Mouse (Mus musculus): ENCODE data around the gene Ccdc141. TPM values are rescaled to one million over a fixed set of nuclear protein-coding genes. Genes with fewer than 3 reads are reported as not detected.

Gene Ccdc141
- polyA plus RNA-seq, 2 experiments, result 0.29 to 0.58 TPM

DNA sequence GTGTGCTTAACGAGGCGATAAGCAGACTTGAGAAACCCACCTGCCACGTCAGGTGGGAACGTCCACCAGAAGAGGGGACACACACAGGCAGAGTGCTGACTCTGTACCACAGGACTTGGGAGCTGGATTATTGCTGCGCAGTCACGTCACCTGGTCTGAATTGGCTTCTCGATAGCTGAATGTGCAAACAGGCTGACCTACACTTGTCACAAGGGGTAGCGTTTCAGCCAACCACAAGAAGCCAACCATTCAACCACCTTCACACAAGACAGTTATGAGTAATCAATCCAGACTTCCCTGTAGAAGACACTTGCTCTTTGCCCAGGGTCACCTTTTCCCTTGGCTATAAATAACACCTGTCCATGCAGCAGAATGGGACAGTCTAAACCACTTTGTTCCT, 56.6 kb downstream of the Ccdc141 start:
- Histone ChIP-seq H3K9ac (replicated peaks) (no peak overlapping the region), H3K36me3 (replicated peaks; ENCODE audit: control insufficient read depth, insufficient read depth, low read depth) (no peaks in the 10 kb centered on the region), H3K4me1 (replicated peaks; ENCODE audit: control insufficient read depth in 2 of 2, insufficient read depth in 2 of 2, low read length in 1 of 2) (no peaks in the 10 kb centered on the region), H3K9me3 (ENCODE audit: control insufficient read depth, low read length) (no peaks in the 10 kb centered on the region), H3K27me3 (ENCODE audit: control insufficient read depth, insufficient read depth, low read length) (no peaks in the 10 kb centered on the region), H3K4me3 (ENCODE audit: insufficient read depth in 1 of 2, low read depth in 2 of 2, low read length in 2 of 2) (no peak overlapping the region), H3K4me2 (ENCODE audit: low read depth) (no peak overlapping the region), H3K27ac (no peak overlapping the region)
- DNase-seq (ENCODE audit: low read depth in 3 of 3, low spot score in 3 of 3) (no peak), ATAC-seq (ENCODE audit: insufficient read depth) (no peak)
- TF ChIP-seq CTCF (IDR thresholded peaks at IDR 0.05; ENCODE audit: low read depth) (no peak), EP300 (IDR thresholded peaks at IDR 0.05; ENCODE audit: low read depth) (no peak)
- 61% methylated on average over 8 of the region's 8 CpGs for WGBS (ENCODE audit: insufficient replicate concordance)

DNA sequence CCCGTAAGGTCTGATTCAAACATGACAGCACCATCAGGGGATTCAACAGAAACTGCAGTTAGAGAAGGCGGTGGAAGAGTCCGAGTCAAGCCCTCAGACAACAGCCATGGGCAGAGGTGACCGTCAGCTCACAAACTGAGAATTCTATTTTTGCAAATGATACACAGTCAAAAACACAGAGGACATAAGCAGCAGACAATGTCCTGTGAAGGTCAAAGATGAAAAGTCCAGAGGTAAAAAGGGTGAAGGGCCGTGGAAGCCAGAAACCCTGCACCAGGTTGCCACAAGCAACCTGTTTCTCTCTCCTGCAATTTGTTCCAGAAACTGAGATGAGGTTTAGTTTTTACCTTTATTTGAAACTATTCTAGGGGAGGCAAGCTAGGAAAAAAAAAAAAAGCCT, 57.4 kb downstream of the Ccdc141 start:
- Histone ChIP-seq H3K27me3 (ENCODE audit: control insufficient read depth, insufficient read depth, low read length) (no peaks in the 10 kb centered on the region), H3K4me1 (replicated peaks; ENCODE audit: control insufficient read depth in 2 of 2, insufficient read depth in 2 of 2, low read length in 1 of 2) (no peaks in the 10 kb centered on the region), H3K36me3 (replicated peaks; ENCODE audit: control insufficient read depth, insufficient read depth, low read depth) (no peaks in the 10 kb centered on the region), H3K4me2 (ENCODE audit: low read depth) (no peak overlapping the region), H3K27ac (no peak overlapping the region), H3K9ac (replicated peaks) (no peak overlapping the region), H3K4me3 (ENCODE audit: insufficient read depth in 1 of 2, low read depth in 2 of 2, low read length in 2 of 2) (no peak overlapping the region), H3K9me3 (ENCODE audit: control insufficient read depth, low read length) (no peaks in the 10 kb centered on the region)
- WGBS (ENCODE audit: insufficient replicate concordance), result 71% methylated on average over 5 of the region's 5 CpGs
- TF ChIP-seq EP300 (IDR thresholded peaks at IDR 0.05; ENCODE audit: low read depth) (no peak), CTCF (IDR thresholded peaks at IDR 0.05; ENCODE audit: low read depth) (no peak)
- ATAC-seq (ENCODE audit: insufficient read depth) (no peak), DNase-seq (ENCODE audit: low read depth in 3 of 3, low spot score in 3 of 3) (no peak)

DNA sequence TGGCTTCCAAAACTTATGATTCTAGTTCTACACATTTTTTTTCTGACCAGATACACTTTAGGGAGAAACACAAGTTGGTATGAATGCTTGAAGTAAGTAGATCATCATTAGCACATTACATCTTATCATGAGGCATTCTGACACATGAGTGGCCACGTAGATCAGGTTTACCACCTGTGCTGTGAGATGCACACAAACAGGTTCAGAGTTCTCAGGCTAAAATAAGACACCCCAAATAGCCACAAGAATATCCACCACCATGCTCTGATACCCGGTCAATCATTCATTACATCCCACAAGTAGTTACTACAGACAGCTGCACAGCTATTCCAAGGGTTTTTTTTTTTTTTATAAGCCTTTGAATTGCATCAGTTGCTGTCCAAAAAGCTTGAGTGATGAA, 59.3 kb downstream of the Ccdc141 start:
- Histone ChIP-seq H3K4me2 (ENCODE audit: low read depth) (no peak overlapping the region), H3K36me3 (replicated peaks; ENCODE audit: control insufficient read depth, insufficient read depth, low read depth) (no peaks in the 10 kb centered on the region), H3K9me3 (ENCODE audit: control insufficient read depth, low read length) (no peaks in the 10 kb centered on the region), H3K4me1 (replicated peaks; ENCODE audit: control insufficient read depth in 2 of 2, insufficient read depth in 2 of 2, low read length in 1 of 2) (no peaks in the 10 kb centered on the region), H3K27ac (no peak overlapping the region), H3K4me3 (ENCODE audit: insufficient read depth in 1 of 2, low read depth in 2 of 2, low read length in 2 of 2) (no peak overlapping the region), H3K9ac (replicated peaks) (no peak overlapping the region), H3K27me3 (ENCODE audit: control insufficient read depth, insufficient read depth, low read length) (no peaks in the 10 kb centered on the region)
- TF ChIP-seq CTCF (IDR thresholded peaks at IDR 0.05; ENCODE audit: low read depth), result no peak
- DNase-seq (ENCODE audit: low read depth in 3 of 3, low spot score in 3 of 3) (no peak), ATAC-seq (ENCODE audit: insufficient read depth) (no peak)
- 58% methylated on average over 2 of the region's 2 CpGs for WGBS (ENCODE audit: insufficient replicate concordance)

DNA sequence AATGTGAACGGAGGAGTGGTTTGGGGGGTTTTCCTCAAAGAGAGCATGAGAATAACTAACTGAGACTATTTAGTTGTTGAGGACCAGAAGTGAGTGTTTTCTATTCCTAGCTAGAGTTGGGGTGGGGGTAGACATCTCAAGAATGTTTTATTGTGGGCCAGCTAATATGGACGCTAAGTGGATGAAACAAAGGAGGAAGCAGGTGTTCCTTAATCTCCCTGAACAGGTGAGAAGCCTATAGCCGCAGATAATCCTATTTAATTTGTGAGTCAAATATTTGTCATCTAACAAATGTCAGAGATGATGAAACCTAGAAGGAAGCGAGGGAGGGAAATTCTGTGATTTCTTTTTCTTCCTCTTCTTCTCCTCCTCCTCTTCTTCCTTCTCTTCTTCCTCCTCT, 60.1 kb downstream of the Ccdc141 start:
- Histone ChIP-seq H3K4me2 (ENCODE audit: low read depth) (no peak overlapping the region), H3K4me1 (replicated peaks; ENCODE audit: control insufficient read depth in 2 of 2, insufficient read depth in 2 of 2, low read length in 1 of 2) (no peaks in the 10 kb centered on the region), H3K36me3 (replicated peaks; ENCODE audit: control insufficient read depth, insufficient read depth, low read depth) (no peaks in the 10 kb centered on the region), H3K9ac (replicated peaks) (no peak overlapping the region), H3K27me3 (ENCODE audit: control insufficient read depth, insufficient read depth, low read length) (no peaks in the 10 kb centered on the region), H3K9me3 (ENCODE audit: control insufficient read depth, low read length) (no peaks in the 10 kb centered on the region), H3K27ac (no peak overlapping the region), H3K4me3 (ENCODE audit: insufficient read depth in 1 of 2, low read depth in 2 of 2, low read length in 2 of 2) (no peak overlapping the region)
- WGBS (ENCODE audit: insufficient replicate concordance), result 50% methylated on average over 4 of the region's 4 CpGs
- ATAC-seq (ENCODE audit: insufficient read depth), result no peak
- DNase-seq (ENCODE audit: low read depth in 3 of 3, low spot score in 3 of 3), result no peak
- TF ChIP-seq EP300 (IDR thresholded peaks at IDR 0.05; ENCODE audit: low read depth) (no peak), CTCF (IDR thresholded peaks at IDR 0.05; ENCODE audit: low read depth) (no peak)

DNA sequence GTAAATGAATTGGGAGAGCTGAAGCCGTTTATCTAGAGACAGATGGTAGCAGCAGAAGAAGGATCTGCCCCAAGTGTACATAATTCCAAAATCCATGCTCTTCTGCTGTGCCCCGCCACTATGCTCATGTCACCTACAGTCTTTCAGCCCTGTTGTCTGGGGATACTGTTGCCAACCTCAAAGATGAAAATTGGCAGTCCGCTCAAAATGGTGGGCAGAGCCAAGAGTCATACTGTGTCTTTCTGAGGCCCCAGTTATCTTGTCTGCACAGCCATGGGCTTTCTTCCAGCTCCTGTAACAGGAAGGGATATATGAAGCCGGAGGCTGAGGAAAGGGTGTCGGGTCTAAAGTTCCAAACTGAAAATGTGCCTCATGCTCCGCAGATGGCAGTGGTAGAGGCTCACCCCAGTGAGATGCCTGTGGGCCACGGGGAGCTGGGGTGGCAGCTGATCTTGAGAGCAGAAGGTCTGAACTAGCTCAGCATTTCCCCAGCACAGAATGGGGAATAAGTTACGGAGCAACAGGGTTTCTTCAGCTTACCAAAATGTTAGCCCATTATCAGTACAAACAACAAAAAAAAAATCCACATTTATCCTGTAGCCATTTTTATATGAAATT, 60.8 kb downstream of the Ccdc141 start:
- no peak overlapping the region for H3K27ac ChIP-seq
- 63% methylated on average over 8 of the region's 8 CpGs for WGBS (ENCODE audit: insufficient replicate concordance)
- H3K36me3 ChIP-seq (replicated peaks; ENCODE audit: control insufficient read depth, insufficient read depth, low read depth), result no peaks in the 10 kb centered on the region
- no peaks in the 10 kb centered on the region for H3K27me3 ChIP-seq (ENCODE audit: control insufficient read depth, insufficient read depth, low read length)
- H3K4me3 ChIP-seq (ENCODE audit: insufficient read depth in 1 of 2, low read depth in 2 of 2, low read length in 2 of 2), result no peak overlapping the region
- no peak for ATAC-seq (ENCODE audit: insufficient read depth)
- H3K4me1 ChIP-seq (replicated peaks; ENCODE audit: control insufficient read depth in 2 of 2, insufficient read depth in 2 of 2, low read length in 1 of 2), result no peaks in the 10 kb centered on the region
- H3K9ac ChIP-seq (replicated peaks), result no peak overlapping the region
- no peak overlapping the region for H3K4me2 ChIP-seq (ENCODE audit: low read depth)
- no peaks in the 10 kb centered on the region for H3K9me3 ChIP-seq (ENCODE audit: control insufficient read depth, low read length)
- TF ChIP-seq CTCF (IDR thresholded peaks at IDR 0.05; ENCODE audit: low read depth), result no peak
- TF ChIP-seq EP300 (IDR thresholded peaks at IDR 0.05; ENCODE audit: low read depth), result no peak
- DNase-seq (ENCODE audit: low read depth in 3 of 3, low spot score in 3 of 3), result no peak
